Mouse (Mus musculus) embryonic facial prominence, embryonic 14.5 days (tissue): Measurements from ENCODE around the gene Zbtb7a. TPM values are rescaled to one million over a fixed set of nuclear protein-coding genes. Genes with fewer than 3 reads are reported as not detected.

Experiments used
- ATAC-seq: fragments of 200-750 bp; cut with Nextera tagmentation; 2 replicates; pipeline ENCODE4 v1.8.0; 2017; ENCODE audit warnings: low read depth, moderate number of reproducible peaks, moderate TSS enrichment
- DNase-seq: peaks from one replicate; pipeline ENCODE4 v3.0.0-alpha.2; 2015; ENCODE audit warnings: low spot score
- H3K27ac ChIP-seq: fragments of 300-500 bp; sonication (generic); replicated peaks from 2 replicates; pipeline ENCODE4 v1.5.1; 2014; ENCODE audit warnings: low read depth, mild to moderate bottlenecking, low read length, moderate library complexity
- H3K27me3 ChIP-seq: fragments of 300-500 bp; sonication (generic); replicated peaks from 2 replicates; pipeline ENCODE4 v1.6.1; 2014; ENCODE audit warnings: low read length; ENCODE audit not compliant: control insufficient read depth, insufficient read depth
- H3K36me3 ChIP-seq: fragments of 300-500 bp; sonication (generic); 2 replicates; pipeline ENCODE4 v1.6.1; 2014; ENCODE audit warnings: low read length, mixed read lengths; ENCODE audit not compliant: control insufficient read depth, insufficient read depth
- H3K4me1 ChIP-seq: fragments of 300-500 bp; sonication (generic); 2 replicates; pipeline ENCODE4 v1.6.1; 2014; ENCODE audit warnings: antibody characterized with exemption, low read length; ENCODE audit not compliant: control insufficient read depth, insufficient read depth
- H3K4me2 ChIP-seq: fragments of 300-500 bp; sonication (generic); 2 replicates; pipeline ENCODE4 v1.6.1; 2014; ENCODE audit warnings: low read depth, mild to moderate bottlenecking, low read length, moderate library complexity, mixed read lengths
- H3K4me3 ChIP-seq: fragments of 300-500 bp; sonication (generic); 2 replicates; pipeline ENCODE4 v1.5.1; 2014; ENCODE audit warnings: low read depth, mild to moderate bottlenecking, low read length
- H3K9ac ChIP-seq: fragments of 300-500 bp; sonication (generic); 2 replicates; pipeline ENCODE4 v1.6.1; 2014; ENCODE audit warnings: low read depth, mild to moderate bottlenecking, low read length, moderate library complexity, mixed read lengths
- H3K9me3 ChIP-seq: fragments of 300-500 bp; sonication (generic); 2 replicates; pipeline ENCODE4 v1.6.1; 2016; ENCODE audit warnings: low read length; ENCODE audit not compliant: control insufficient read depth
- WGBS: fragments of 180-500 bp; shearing (Covaris S2); extraction: QIAGEN DNeasy Blood & Tissue Kit; methylation state at CpG from one replicate; pipeline ENCODE4 v1.1.7; 2014; 5-methylcytosine and 5-hydroxymethylcytosine counted together
- polyA plus RNA-seq: library from polyadenylated mRNA; unstranded; fragments of >200 nt; fragmentation: Nextera tagmentation; extraction: Ambion mirVana; gene quantifications from 2 replicates; pipeline ENCODE4 v1.2.1, GENCODE M21; 2014

Gene Zbtb7a
- polyA plus RNA-seq, 1 experiment from 2014 or later: 25.9 TPM

GRCm38 (mm10) chr10:81112946-81113345 lies 22.1 kb upstream of the Zbtb7a start:
- Histone ChIP-seq H3K4me3 (no peak overlapping the region), H3K4me2 (no peak overlapping the region), H3K4me1 (no peaks in the 10 kb centered on the region), H3K27me3 (no peaks in the 10 kb centered on the region), H3K9ac (no peak overlapping the region), H3K36me3 (peaks cover 93% of the 10 kb centered on the region), H3K9me3 (no peaks in the 10 kb centered on the region), H3K27ac (no peak overlapping the region)
- DNase-seq: no peak
- WGBS: 90% methylated on average over 6 of the region's 6 CpGs
- ATAC-seq: no peak

DNA sequence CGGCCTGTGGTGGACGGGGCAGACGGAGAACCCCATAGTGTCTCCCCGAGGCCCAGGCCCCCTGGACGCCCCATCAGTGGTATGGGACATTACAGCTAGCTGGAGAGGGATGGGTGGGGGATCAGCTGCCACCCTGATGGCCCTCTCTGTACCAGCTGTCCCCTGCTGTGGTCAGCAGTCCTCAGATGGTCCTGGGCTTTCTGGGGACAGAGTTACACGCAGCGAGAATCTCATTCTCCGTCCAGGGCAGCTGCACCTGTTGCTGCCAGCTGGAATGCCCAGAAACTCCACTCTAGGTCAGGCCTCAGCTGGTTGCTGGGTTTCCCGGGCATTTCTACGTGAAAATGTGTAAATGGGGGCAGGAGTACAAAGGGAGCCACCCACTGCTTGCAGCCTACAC lies 15.4 kb upstream of the Zbtb7a start:
- no peak overlapping the region for H3K9ac ChIP-seq
- H3K4me3 ChIP-seq: no peak overlapping the region
- H3K27ac ChIP-seq: no peak overlapping the region
- no peak for DNase-seq
- no peaks in the 10 kb centered on the region for H3K9me3 ChIP-seq
- H3K4me1 ChIP-seq: no peaks in the 10 kb centered on the region
- peaks cover 94% of the 10 kb centered on the region for H3K36me3 ChIP-seq
- no peak for ATAC-seq
- no peaks in the 10 kb centered on the region for H3K27me3 ChIP-seq
- 86% methylated on average over 10 of the region's 10 CpGs for WGBS
- no peak overlapping the region for H3K4me2 ChIP-seq

GRCm38 (mm10) chr10:81120650-81121049 lies 14.4 kb upstream of the Zbtb7a start:
- no peak overlapping the region for H3K4me2 ChIP-seq
- peaks cover 85% of the 10 kb centered on the region for H3K36me3 ChIP-seq
- peak; percentile 9; the same call in 1 of the 2 replicates for ATAC-seq
- H3K27me3 ChIP-seq: no peaks in the 10 kb centered on the region
- WGBS: 81% methylated on average over 6 of the region's 7 CpGs
- H3K4me3 ChIP-seq: no peak overlapping the region
- no peaks in the 10 kb centered on the region for H3K4me1 ChIP-seq
- no peaks in the 10 kb centered on the region for H3K9me3 ChIP-seq
- no peak overlapping the region for H3K27ac ChIP-seq
- no peak overlapping the region for H3K9ac ChIP-seq
- DNase-seq: no peak

DNA sequence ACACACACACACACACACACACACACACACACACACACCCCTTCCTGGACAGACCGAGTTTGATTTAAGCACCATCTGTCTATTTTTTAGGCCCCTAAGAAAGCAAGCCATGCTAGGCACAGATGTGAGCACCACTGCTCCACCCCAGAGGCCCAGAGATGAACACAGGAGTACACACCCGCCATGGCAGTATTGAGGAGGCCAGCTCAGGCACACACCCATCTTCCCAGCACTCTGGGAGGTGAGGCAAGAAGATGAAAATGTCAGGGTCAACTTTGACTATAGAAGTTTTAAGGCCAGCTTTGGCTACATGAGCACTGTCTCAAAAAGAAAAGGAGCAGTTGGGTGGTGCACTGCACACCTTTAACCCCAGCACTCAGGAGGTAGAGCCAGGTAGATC lies 12.1 kb upstream of the Zbtb7a start:
- WGBS: 76% methylated on average over 2 of the region's 2 CpGs
- Histone ChIP-seq H3K9me3 (no peaks in the 10 kb centered on the region), H3K9ac (no peak overlapping the region), H3K4me3 (no peak overlapping the region), H3K4me1 (no peaks in the 10 kb centered on the region), H3K27me3 (no peaks in the 10 kb centered on the region), H3K4me2 (no peak overlapping the region), H3K27ac (no peak overlapping the region), H3K36me3 (peaks cover 66% of the 10 kb centered on the region)
- DNase-seq (no peak), ATAC-seq (no peak)

GRCm38 (mm10) chr10:81123500-81123899 lies 11.5 kb upstream of the Zbtb7a start:
- peaks cover 61% of the 10 kb centered on the region for H3K36me3 ChIP-seq
- WGBS: 80% methylated on average over 11 of the region's 11 CpGs
- no peak overlapping the region for H3K9ac ChIP-seq
- H3K4me1 ChIP-seq: 0 out of 2 replicates have a peak, but pooled peaks cover 2% of the 10 kb centered on the region
- H3K9me3 ChIP-seq: no peaks in the 10 kb centered on the region
- H3K27ac ChIP-seq: no peak overlapping the region
- H3K27me3 ChIP-seq: no peaks in the 10 kb centered on the region; the same call in 1 of the 2 replicates
- H3K4me3 ChIP-seq: no peak overlapping the region
- no peak overlapping the region for H3K4me2 ChIP-seq
- ATAC-seq (no peak), DNase-seq (no peak)

GRCm38 (mm10) chr10:81134181-81134587 lies 836 bp upstream of the Zbtb7a start:
- H3K4me1 ChIP-seq: peaks cover 23% of the 10 kb centered on the region
- 3% methylated on average over 13 of the region's 16 CpGs for WGBS
- DNase-seq (no peak), ATAC-seq (no peak)
- no peak overlapping the region for H3K27ac ChIP-seq
- peak overlapping the region; percentile 15; the same call in 1 of the 2 replicates for H3K4me2 ChIP-seq
- no peaks in the 10 kb centered on the region for H3K9me3 ChIP-seq
- 0 out of 2 replicates have a peak overlapping the region, but pooled peaks have one; percentile 25 for H3K9ac ChIP-seq
- peaks cover 25% of the 10 kb centered on the region for H3K27me3 ChIP-seq
- 0 out of 2 replicates have a peak overlapping the region, but pooled peaks have one; percentile 3 for H3K4me3 ChIP-seq
- no peaks in the 10 kb centered on the region for H3K36me3 ChIP-seq

- ATAC-seq (peak; percentile 38), DNase-seq (peak; percentile 91)
- no peaks in the 10 kb centered on the region for H3K36me3 ChIP-seq
- H3K9me3 ChIP-seq: no peaks in the 10 kb centered on the region
- H3K27me3 ChIP-seq: peaks cover 25% of the 10 kb centered on the region
- peak overlapping the region; percentile 88 for H3K4me3 ChIP-seq
- H3K27ac ChIP-seq: peak overlapping the region; percentile 98
- H3K4me1 ChIP-seq: peaks cover 35% of the 10 kb centered on the region
- peak overlapping the region; percentile 98 for H3K4me2 ChIP-seq
- peak overlapping the region; percentile 98 for H3K9ac ChIP-seq
- 1% methylated on average over 52 of the region's 86 CpGs for WGBS
These were observed 1.0 kb downstream of the Zbtb7a start for GRCm38 (mm10) chr10:81135831-81136705.

DNA sequence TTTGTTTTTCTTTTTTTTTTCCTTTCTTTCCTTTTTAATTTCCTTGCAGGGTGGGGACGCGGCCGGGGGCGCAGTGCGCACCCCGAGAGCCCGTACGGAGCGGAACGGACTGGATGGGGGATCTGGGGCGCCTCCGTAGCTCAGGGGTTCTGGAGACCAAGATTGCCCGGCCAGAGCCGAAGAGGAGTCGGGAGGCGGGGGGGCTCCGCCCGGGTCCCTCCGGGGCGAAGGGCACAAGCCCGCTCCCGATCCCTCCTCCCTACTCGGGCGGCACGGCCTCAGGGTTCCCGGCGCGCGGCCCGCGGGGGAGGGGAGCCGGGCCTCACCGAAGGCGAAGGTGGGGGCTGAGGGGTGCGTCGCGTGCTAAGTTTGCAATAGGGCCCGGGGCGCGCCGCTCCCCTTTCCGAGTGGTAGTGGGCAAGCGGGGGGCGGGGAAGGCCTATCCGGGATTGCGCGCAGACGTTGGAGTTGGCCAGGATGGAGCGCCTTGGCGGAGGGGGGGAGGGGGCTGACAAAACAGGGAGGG lies 1.7 kb downstream of the Zbtb7a start:
- peaks cover 35% of the 10 kb centered on the region for H3K4me1 ChIP-seq
- H3K27me3 ChIP-seq: peaks cover 25% of the 10 kb centered on the region
- DNase-seq: no peak
- peak; percentile 41 for ATAC-seq
- under 1% methylated on average over 40 of the region's 50 CpGs for WGBS
- no peaks in the 10 kb centered on the region for H3K36me3 ChIP-seq
- H3K4me2 ChIP-seq: peak overlapping the region; percentile 98
- peak overlapping the region; percentile 98 for H3K27ac ChIP-seq
- peak overlapping the region; percentile 98 for H3K9ac ChIP-seq
- peak overlapping the region; percentile 88 for H3K4me3 ChIP-seq
- no peaks in the 10 kb centered on the region for H3K9me3 ChIP-seq
